Mouse (Mus musculus) C2C12 (cell line): ENCODE measurements around the gene Kmt2d.

Experiments used
- CTCF ChIP-seq: IDR thresholded peaks from one replicate; pipeline ENCODE4 v1.5.1; 2011; ENCODE audit not compliant: control insufficient read depth, insufficient read depth, insufficient read length
- MYOD1 ChIP-seq: IDR thresholded peaks from one replicate; pipeline ENCODE4 v1.6.1; 2011; ENCODE audit warnings: low read depth; ENCODE audit not compliant: control insufficient read depth, insufficient read length
- MYOG ChIP-seq: IDR thresholded peaks from one replicate; pipeline ENCODE4 v1.6.1; 2011; ENCODE audit not compliant: control insufficient read depth, insufficient read length; ENCODE audit errors: extremely low read depth
- USF1 ChIP-seq: IDR thresholded peaks from one replicate; pipeline ENCODE4 v1.6.1; 2011; ENCODE audit warnings: low read depth, mild to moderate bottlenecking, control low read depth, moderate library complexity

- TF ChIP-seq CTCF (no peak), USF1 (no peak), MYOG (no peak), MYOD1 (no peak)
Measured at GRCm38 (mm10) chr15:98869342-98870178, 1.4 kb downstream of the Kmt2d start.
